Mouse (Mus musculus) inflammation-experienced regulatory T-cells, adult 16 weeks (primary cell): ENCODE results near the gene Cyp2c68. TPM values are rescaled to one million over a fixed set of nuclear protein-coding genes. Genes with fewer than 3 reads are reported as not detected.

Source experiments
- polyA plus RNA-seq: library from polyadenylated mRNA; unstranded; fragments of 100-300 nt; shearing (Covaris generic); gene quantifications from one replicate; pipeline ENCODE4 v1.2.1, GENCODE M21; 2017

The Cyp2c68 gene
- polyA plus RNA-seq: not detected

DNA sequence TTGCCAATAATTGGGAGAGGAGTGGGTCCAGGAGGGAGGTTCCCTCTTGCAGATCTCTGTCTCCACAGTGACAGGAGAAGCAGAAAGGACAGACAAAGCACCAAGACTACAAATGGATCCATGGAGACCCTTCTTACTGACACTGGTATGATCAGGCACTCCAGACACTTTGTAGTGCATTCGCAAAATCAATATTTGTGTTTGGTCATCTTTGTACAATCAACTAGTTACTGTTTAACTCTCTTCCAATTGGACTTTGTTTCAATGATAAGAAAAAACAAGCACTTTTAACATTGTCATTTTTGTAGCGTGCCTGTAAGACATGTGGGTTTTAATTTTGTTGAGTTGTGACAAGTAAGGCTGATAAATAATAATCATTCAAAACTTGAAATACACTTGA lies at the start of gene Cyp2c68:
Gene Cyp2c68, minus strand, starts transcription at position 135 of the 400 bp plus-strand sequence.

DNA sequence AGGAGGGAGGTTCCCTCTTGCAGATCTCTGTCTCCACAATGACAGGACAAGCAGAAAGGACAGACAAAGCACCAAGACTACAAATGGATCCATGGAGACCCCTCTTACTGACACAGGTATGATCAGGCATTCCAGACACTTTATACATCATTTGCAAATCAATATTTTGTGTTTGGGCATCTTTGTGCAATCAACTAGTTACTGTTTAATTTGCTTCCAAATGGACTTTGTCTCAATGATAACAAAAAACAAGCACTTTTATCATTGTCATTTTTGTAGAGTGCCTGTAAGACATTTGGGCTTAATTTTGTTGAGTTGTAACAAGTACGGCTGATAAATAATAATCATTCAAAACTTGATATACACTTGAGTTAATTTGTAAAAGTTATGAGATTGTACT lies 91.9 kb downstream of the Cyp2c68 start, which contains the start of gene Cyp2c67:
Gene Cyp2c67, minus strand, starts transcription at position 114 of the 400 bp plus-strand sequence.

Other genes starting within 250 kb of the Cyp2c68 start
- gene Cyp2c39, start 230.2 kb downstream of the Cyp2c68 start, polyA plus RNA-seq: not detected
- not detected for gene Cyp2c67, start 92.0 kb downstream of the Cyp2c68 start, polyA plus RNA-seq
- not detected for gene Cyp2c40, start 71.8 kb upstream of the Cyp2c68 start, polyA plus RNA-seq
- not detected for gene Cyp2c69, start 145.7 kb upstream of the Cyp2c68 start, polyA plus RNA-seq